Mouse (Mus musculus) ES-E14 (cell line): ENCODE measurements around the gene Gtpbp3.

ENCODE experiments used
- CHD2 ChIP-seq: IDR thresholded peaks from 2 replicates; pipeline ENCODE4 v1.6.1; 2014; ENCODE audit warnings: mild to moderate bottlenecking, low read depth, low read length, inconsistent platforms
- HCFC1 ChIP-seq: IDR thresholded peaks from 2 replicates; pipeline ENCODE4 v1.6.1; 2012; ENCODE audit warnings: low read length, inconsistent platforms, borderline replicate concordance; ENCODE audit not compliant: insufficient read depth
- MAFK ChIP-seq: IDR thresholded peaks from 2 replicates; pipeline ENCODE4 v1.6.1; 2014; ENCODE audit warnings: mild to moderate bottlenecking, low read depth, low read length, inconsistent platforms; ENCODE audit not compliant: insufficient read depth
- ZC3H11A ChIP-seq: IDR thresholded peaks from 2 replicates; pipeline ENCODE4 v1.6.1; 2012; ENCODE audit warnings: low read depth, mild to moderate bottlenecking, inconsistent platforms, low read length, borderline replicate concordance
- ZNF384 ChIP-seq: IDR thresholded peaks from 2 replicates; pipeline ENCODE4 v1.6.1; 2012; ENCODE audit warnings: low read depth, low read length, inconsistent platforms

DNA sequence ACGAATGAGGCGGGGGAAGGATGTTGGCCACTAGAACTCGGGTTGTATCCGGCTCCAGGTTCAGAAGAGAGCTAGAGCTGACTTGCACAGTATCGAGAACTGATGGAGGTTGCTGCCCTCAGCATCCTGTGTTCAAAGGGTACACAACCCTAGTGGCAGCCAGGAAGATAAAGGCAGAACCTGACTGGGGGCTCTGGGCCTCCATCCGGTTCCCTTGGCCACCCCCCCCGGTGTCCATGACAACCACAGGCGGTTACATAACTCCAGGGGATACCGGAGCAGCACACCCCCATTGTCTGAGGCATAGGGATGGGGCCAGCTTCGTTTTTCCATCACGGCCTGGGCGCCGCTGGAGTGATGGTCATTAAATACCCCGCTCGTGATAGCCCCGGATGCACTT, 25.1 kb upstream of the Gtpbp3 start:
- TF ChIP-seq MAFK: no peak
- no peak for TF ChIP-seq CHD2
- no peak for TF ChIP-seq HCFC1
- no peak for TF ChIP-seq ZC3H11A
- no peak for TF ChIP-seq ZNF384
